Mouse (Mus musculus) lung, adult 2 months (tissue): ENCODE measurements around the gene Sgpp1. TPM values are rescaled to one million over a fixed set of nuclear protein-coding genes. Genes with fewer than 3 reads are reported as not detected.

Experiments used
- DNase-seq: peaks from one replicate; pipeline ENCODE4 v3.0.0; 2022
- H3K4me1 ChIP-seq: fragments of 200-500 bp; 2 replicates; pipeline ENCODE4 v1.6.1; 2011; ENCODE audit warnings: low read length; ENCODE audit not compliant: control insufficient read depth, insufficient read depth
- H3K4me3 ChIP-seq: fragments of 200-500 bp; replicated peaks from 2 replicates; pipeline ENCODE3; 2011; ENCODE audit warnings: low read depth, mild to moderate bottlenecking, control low read depth, low read length; ENCODE audit errors: extremely low read depth
- CTCF ChIP-seq: fragments of 200-500 bp; IDR thresholded peaks from 2 replicates; pipeline ENCODE4 v1.5.1; 2011; ENCODE audit warnings: mild to moderate bottlenecking, low read length, control low read depth; ENCODE audit not compliant: insufficient read depth
- POLR2A ChIP-seq: fragments of 200-500 bp; IDR thresholded peaks from 2 replicates; pipeline ENCODE4 v1.6.1; 2011; ENCODE audit warnings: low read depth, mild to moderate bottlenecking, control low read depth, low read length, borderline replicate concordance; ENCODE audit errors: extremely low read depth
- WGBS: fragments of 180-500 bp; shearing (Covaris S2); methylation state at CpG from one replicate; pipeline ENCODE4 v1.1.7; 2018; 5-methylcytosine and 5-hydroxymethylcytosine counted together
- polyA plus RNA-seq: library from polyadenylated mRNA; depleted of rRNA; stranded (reverse); fragments of >200 nt; gene quantifications from 2 replicates; pipeline ENCODE4 v1.2.3, GENCODE M21; 2012

Sgpp1 gene
- polyA plus RNA-seq, 1 experiment: 35.2 TPM

GRCm38 (mm10) chr12:75753730-75754129, 18.2 kb upstream of the Sgpp1 start:
- no peak for TF ChIP-seq CTCF
- H3K4me3 ChIP-seq: no peak overlapping the region
- no peak for DNase-seq
- H3K4me1 ChIP-seq: no peaks in the 10 kb centered on the region
- 82% methylated on average over 8 of the region's 8 CpGs for WGBS

GRCm38 (mm10) chr12:75752077-75752476, 16.5 kb upstream of the Sgpp1 start:
- no peak overlapping the region for H3K4me3 ChIP-seq
- no peak for TF ChIP-seq CTCF
- TF ChIP-seq POLR2A: no peak
- DNase-seq: no peak
- no peaks in the 10 kb centered on the region for H3K4me1 ChIP-seq
- WGBS: 64% methylated on average over 3 of the region's 3 CpGs

GRCm38 (mm10) chr12:75748574-75748973, 13.0 kb upstream of the Sgpp1 start:
- Histone ChIP-seq H3K4me3 (no peak overlapping the region), H3K4me1 (no peaks in the 10 kb centered on the region; the same call in 1 of the 2 replicates)
- no peak for DNase-seq
- TF ChIP-seq CTCF (no peak), POLR2A (no peak)
- whole genome bisulfite sequencing: 66% methylated on average over 4 of the region's 4 CpGs

GRCm38 (mm10) chr12:75745697-75746290, 10.3 kb upstream of the Sgpp1 start:
- no peak for TF ChIP-seq POLR2A
- TF ChIP-seq CTCF: no peak
- no peaks in the 10 kb centered on the region; the same call in 1 of the 2 replicates for H3K4me1 ChIP-seq
- no peak overlapping the region for H3K4me3 ChIP-seq
- DNase-seq: no peak
- 51% methylated on average over 14 of the region's 14 CpGs for WGBS

GRCm38 (mm10) chr12:75742101-75742500, 6.6 kb upstream of the Sgpp1 start:
- Histone ChIP-seq H3K4me1 (no peaks in the 10 kb centered on the region; the same call in 1 of the 2 replicates), H3K4me3 (no peak overlapping the region)
- WGBS: 69% methylated on average over 5 of the region's 5 CpGs
- TF ChIP-seq CTCF: no peak
- TF ChIP-seq POLR2A: no peak
- no peak for DNase-seq

GRCm38 (mm10) chr12:75741273-75741672, 5.7 kb upstream of the Sgpp1 start:
- WGBS: 86% methylated on average over 2 of the region's 2 CpGs
- no peak for DNase-seq
- no peak for TF ChIP-seq POLR2A
- no peak for TF ChIP-seq CTCF
- H3K4me1 ChIP-seq: no peaks in the 10 kb centered on the region; the same call in 1 of the 2 replicates
- H3K4me3 ChIP-seq: no peak overlapping the region

- H3K4me1 ChIP-seq: peaks cover 3% of the 10 kb centered on the region
- H3K4me3 ChIP-seq: no peak overlapping the region
- WGBS: 96% methylated on average over 1 of the region's 1 CpGs
- no peak for TF ChIP-seq CTCF
- TF ChIP-seq POLR2A: no peak
- DNase-seq: no peak
Observed at GRCm38 (mm10) chr12:75740451-75740850, 4.9 kb upstream of the Sgpp1 start.

GRCm38 (mm10) chr12:75739611-75740010, 4.1 kb upstream of the Sgpp1 start:
- DNase-seq: no peak
- TF ChIP-seq POLR2A (no peak), CTCF (no peak)
- peaks cover 3% of the 10 kb centered on the region for H3K4me1 ChIP-seq
- 45% methylated on average over 2 of the region's 2 CpGs for WGBS
- no peak overlapping the region for H3K4me3 ChIP-seq

GRCm38 (mm10) chr12:75736296-75736695, 767 bp upstream of the Sgpp1 start:
- 68% methylated on average over 4 of the region's 4 CpGs for WGBS
- TF ChIP-seq POLR2A (no peak), CTCF (no peak)
- DNase-seq: no peak
- Histone ChIP-seq H3K4me1 (peaks cover 3% of the 10 kb centered on the region), H3K4me3 (no peak overlapping the region)

GRCm38 (mm10) chr12:75734891-75735245, 661 bp downstream of the Sgpp1 start:
- no peak for DNase-seq
- H3K4me3 ChIP-seq: peak overlapping the region; percentile 93
- WGBS: under 1% methylated on average over 17 of the region's 17 CpGs
- TF ChIP-seq CTCF: no peak
- TF ChIP-seq POLR2A: no peak
- H3K4me1 ChIP-seq: peaks cover 6% of the 10 kb centered on the region
